Comparison of ENCODE assay signal across 20 mouse cellular contexts in the genomic region with DNA sequence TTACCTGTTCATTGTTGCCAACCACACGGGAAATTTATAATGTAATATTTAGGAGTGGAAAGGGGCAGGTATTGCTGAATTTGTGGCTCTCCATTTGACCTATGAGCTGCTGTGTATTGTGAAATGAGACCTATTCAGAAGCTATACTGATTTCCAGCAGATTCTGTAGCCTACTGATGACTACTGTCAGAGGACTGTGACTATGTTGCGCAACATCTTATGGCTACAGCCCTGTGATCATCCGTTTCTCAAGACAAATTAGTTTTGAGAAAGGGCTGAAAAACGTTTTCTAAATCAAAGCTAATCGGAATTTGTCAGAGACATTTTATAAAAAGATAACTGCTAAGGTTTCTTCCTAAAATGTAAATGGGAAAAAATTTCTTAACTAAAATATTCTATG.
"Had no signal": no experiment of that assay in that cellular context is flagged by ENCODE, and none has a peak within 500 bp of the region (broad histone marks: within the 10 kb centered on the region; RNA-seq: fewer than 3 reads in every experiment).

No protein-coding gene starts in this region.

- DNase-seq: liver, postnatal 0 days; lung, adult 2 months; lung, postnatal 14 days; lung, postnatal 36 days; retina, postnatal 1 day; right cerebral cortex, adult 18-20 months; thymus, adult 2 months; thymus, postnatal 25 days; thymus, postnatal 4 days had no signal

- ATAC-seq: liver, postnatal 0 days; lung, postnatal 0 days; midbrain, embryonic 13.5 days; midbrain, embryonic 15.5 days had no signal

- H3K9me3 ChIP-seq: lung, embryonic 15.5 days; megakaryocyte, embryonic 14.5 days; midbrain, embryonic 13.5 days; midbrain, embryonic 15.5 days; neural tube, embryonic 13.5 days; neural tube, embryonic 15.5 days; stomach, embryonic 15.5 days had no signal

- H3K4me3 ChIP-seq: lung, embryonic 15.5 days; megakaryocyte, embryonic 14.5 days; midbrain, embryonic 13.5 days; midbrain, embryonic 15.5 days; neural tube, embryonic 13.5 days; neural tube, embryonic 15.5 days; stomach, embryonic 15.5 days had no signal

- H3K27me3 ChIP-seq: lung, embryonic 15.5 days; megakaryocyte, embryonic 14.5 days; midbrain, embryonic 13.5 days; midbrain, embryonic 15.5 days; neural tube, embryonic 13.5 days; neural tube, embryonic 15.5 days; stomach, embryonic 15.5 days had no signal

- H3K4me2 ChIP-seq: lung, embryonic 15.5 days; midbrain, embryonic 11.5 days; midbrain, embryonic 13.5 days; midbrain, embryonic 15.5 days; neural tube, embryonic 13.5 days; neural tube, embryonic 15.5 days; stomach, embryonic 15.5 days had no signal

- H3K27ac ChIP-seq: lung, embryonic 15.5 days; macrophage; midbrain, embryonic 13.5 days; midbrain, embryonic 15.5 days; neural tube, embryonic 13.5 days; neural tube, embryonic 15.5 days; stomach, embryonic 15.5 days; stomach, postnatal 0 days had no signal

- H3K4me1 ChIP-seq: lung, embryonic 15.5 days; megakaryocyte, embryonic 14.5 days; midbrain, embryonic 13.5 days; midbrain, embryonic 15.5 days; neural tube, embryonic 13.5 days; neural tube, embryonic 15.5 days; stomach, embryonic 15.5 days had no signal

- H3K36me3 ChIP-seq: lung, embryonic 15.5 days; midbrain, embryonic 13.5 days; midbrain, embryonic 15.5 days; neural tube, embryonic 13.5 days; neural tube, embryonic 15.5 days; stomach, embryonic 15.5 days had no signal

- H3K9ac ChIP-seq: liver, postnatal 0 days; lung, embryonic 15.5 days; midbrain, embryonic 13.5 days; midbrain, embryonic 15.5 days; neural tube, embryonic 13.5 days; neural tube, embryonic 15.5 days; stomach, embryonic 15.5 days had no signal
